Mouse (Mus musculus): ENCODE data around the gene Gm17304. TPM values are rescaled to one million over a fixed set of nuclear protein-coding genes. Genes with fewer than 3 reads are reported as not detected.

The Gm17304 gene
- total and polyA plus RNA-seq, 3 experiments, result not detected

DNA sequence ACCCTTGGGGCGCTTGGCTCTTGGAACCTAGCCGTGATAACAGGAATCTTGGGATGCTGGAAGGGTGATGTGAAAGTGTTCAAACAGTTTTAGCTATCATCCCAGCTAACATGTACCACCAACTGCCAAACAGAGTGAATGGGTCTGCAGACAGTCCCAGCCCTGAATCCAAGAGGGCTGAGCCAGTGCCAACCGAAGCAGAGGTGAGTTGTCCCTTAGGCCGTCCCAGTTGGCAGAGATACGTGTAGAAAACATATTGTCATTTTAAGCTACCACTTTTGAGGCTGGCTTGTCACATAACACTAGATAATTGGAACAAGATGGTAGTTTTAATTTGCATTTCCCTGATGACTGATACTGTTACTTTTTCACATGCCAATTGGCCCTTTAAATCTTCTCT is 18.2 kb upstream of the Gm17304 start:
- WGBS, result 88% methylated on average over 5 of the region's 5 CpGs
- Histone ChIP-seq H3K27me3 (ENCODE audit: control insufficient read depth, insufficient read depth, low read length) (no peaks in the 10 kb centered on the region), H3K79me2 (replicated peaks; ENCODE audit: control insufficient read depth, insufficient read depth, low read length) (no peaks in the 10 kb centered on the region), H3K36me3 (ENCODE audit: control insufficient read depth, insufficient read depth, low read length) (no peaks in the 10 kb centered on the region), H3K9ac (ENCODE audit: low read depth, low read length) (no peak overlapping the region), H3K27ac (no peak overlapping the region), H3K4me1 (ENCODE audit: control insufficient read depth, insufficient read depth, low read length) (no peaks in the 10 kb centered on the region), H3K4me3 (no peak overlapping the region)
- no peak for TF ChIP-seq CTCF (IDR thresholded peaks at IDR 0.05)
- no peak for TF ChIP-seq EP300 (IDR thresholded peaks at IDR 0.05; ENCODE audit: insufficient read depth, low read depth, low read length)
- no peak for TF ChIP-seq POLR2A (IDR thresholded peaks at IDR 0.05; ENCODE audit: insufficient read depth, low read depth, low read length)
- DNase-seq, result no peak
- intact Hi-C loops (cut with DNase I), result no loop called here

DNA sequence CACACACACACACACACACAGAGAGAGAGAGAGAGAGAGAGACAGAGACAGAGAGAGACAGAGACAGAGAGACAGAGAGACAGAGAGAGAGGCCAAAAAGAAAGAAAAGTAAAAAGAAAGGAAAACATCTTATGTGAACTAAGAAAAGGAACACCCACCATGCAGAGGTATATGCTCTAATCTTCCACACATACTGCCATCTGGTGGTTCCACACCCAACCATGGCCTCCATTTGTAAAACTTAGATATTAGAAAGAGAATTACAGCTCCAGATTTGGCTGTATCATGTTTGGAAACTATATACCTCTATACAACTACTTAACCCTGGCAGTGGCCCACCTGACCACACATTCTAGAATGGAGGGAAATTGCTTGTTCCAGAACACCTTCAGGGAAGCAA is 14.5 kb upstream of the Gm17304 start:
- Histone ChIP-seq H3K4me3 (no peak overlapping the region), H3K79me2 (replicated peaks; ENCODE audit: control insufficient read depth, insufficient read depth, low read length) (no peaks in the 10 kb centered on the region), H3K27me3 (ENCODE audit: control insufficient read depth, insufficient read depth, low read length) (no peaks in the 10 kb centered on the region), H3K36me3 (ENCODE audit: control insufficient read depth, insufficient read depth, low read length) (no peaks in the 10 kb centered on the region), H3K4me1 (ENCODE audit: control insufficient read depth, insufficient read depth, low read length) (no peaks in the 10 kb centered on the region), H3K9ac (ENCODE audit: low read depth, low read length) (no peak overlapping the region), H3K27ac (no peak overlapping the region)
- TF ChIP-seq POLR2A (IDR thresholded peaks at IDR 0.05; ENCODE audit: insufficient read depth, low read depth, low read length) (no peak), CTCF (IDR thresholded peaks at IDR 0.05) (peak; percentile 15; the same call in 1 of the 2 replicates), EP300 (IDR thresholded peaks at IDR 0.05; ENCODE audit: insufficient read depth, low read depth, low read length) (no peak)
- DNase-seq, result no peak
- intact Hi-C loops (cut with DNase I), result no loop called here

GRCm38 (mm10) chr5:106597472-106597871 is 11.4 kb upstream of the Gm17304 start:
- Histone ChIP-seq H3K27me3 (ENCODE audit: control insufficient read depth, insufficient read depth, low read length) (no peaks in the 10 kb centered on the region), H3K79me2 (replicated peaks; ENCODE audit: control insufficient read depth, insufficient read depth, low read length) (no peaks in the 10 kb centered on the region), H3K4me3 (no peak overlapping the region), H3K9ac (ENCODE audit: low read depth, low read length) (no peak overlapping the region), H3K4me1 (ENCODE audit: control insufficient read depth, insufficient read depth, low read length) (no peaks in the 10 kb centered on the region), H3K36me3 (ENCODE audit: control insufficient read depth, insufficient read depth, low read length) (no peaks in the 10 kb centered on the region), H3K27ac (no peak overlapping the region)
- TF ChIP-seq POLR2A (IDR thresholded peaks at IDR 0.05; ENCODE audit: insufficient read depth, low read depth, low read length), result no peak
- TF ChIP-seq EP300 (IDR thresholded peaks at IDR 0.05; ENCODE audit: insufficient read depth, low read depth, low read length), result no peak
- TF ChIP-seq CTCF (IDR thresholded peaks at IDR 0.05), result no peak
- no peak for DNase-seq
- intact Hi-C loops (cut with DNase I), result no loop called here
- WGBS, result 89% methylated on average over 2 of the region's 2 CpGs

- H3K79me2 ChIP-seq (replicated peaks; ENCODE audit: control insufficient read depth, insufficient read depth, low read length), result no peaks in the 10 kb centered on the region
- H3K27me3 ChIP-seq (ENCODE audit: control insufficient read depth, insufficient read depth, low read length), result no peaks in the 10 kb centered on the region
- no peak for DNase-seq
- no peak overlapping the region for H3K4me3 ChIP-seq
- intact Hi-C loops (cut with DNase I), result no loop called here
- TF ChIP-seq CTCF (IDR thresholded peaks at IDR 0.05) (no peak), POLR2A (IDR thresholded peaks at IDR 0.05; ENCODE audit: insufficient read depth, low read depth, low read length) (no peak), EP300 (IDR thresholded peaks at IDR 0.05; ENCODE audit: insufficient read depth, low read depth, low read length) (no peak)
- H3K36me3 ChIP-seq (ENCODE audit: control insufficient read depth, insufficient read depth, low read length), result no peaks in the 10 kb centered on the region
- no peaks in the 10 kb centered on the region for H3K4me1 ChIP-seq (ENCODE audit: control insufficient read depth, insufficient read depth, low read length)
- WGBS, result 91% methylated on average over 8 of the region's 8 CpGs
- no peak overlapping the region for H3K27ac ChIP-seq
- H3K9ac ChIP-seq (ENCODE audit: low read depth, low read length), result no peak overlapping the region
Observed at GRCm38 (mm10) chr5:106599482-106599881, 9.4 kb upstream of the Gm17304 start.

- Histone ChIP-seq H3K27ac (no peak overlapping the region), H3K9ac (ENCODE audit: low read depth, low read length) (no peak overlapping the region), H3K4me3 (no peak overlapping the region), H3K36me3 (ENCODE audit: control insufficient read depth, insufficient read depth, low read length) (no peaks in the 10 kb centered on the region), H3K4me1 (ENCODE audit: control insufficient read depth, insufficient read depth, low read length) (no peaks in the 10 kb centered on the region), H3K27me3 (ENCODE audit: control insufficient read depth, insufficient read depth, low read length) (no peaks in the 10 kb centered on the region), H3K79me2 (replicated peaks; ENCODE audit: control insufficient read depth, insufficient read depth, low read length) (no peaks in the 10 kb centered on the region)
- intact Hi-C loops (cut with DNase I), result no loop called here
- DNase-seq, result no peak
- WGBS, result 94% methylated on average over 5 of the region's 5 CpGs
- TF ChIP-seq EP300 (IDR thresholded peaks at IDR 0.05; ENCODE audit: insufficient read depth, low read depth, low read length) (no peak), CTCF (IDR thresholded peaks at IDR 0.05) (no peak), POLR2A (IDR thresholded peaks at IDR 0.05; ENCODE audit: insufficient read depth, low read depth, low read length) (no peak)
Observed at GRCm38 (mm10) chr5:106604381-106604780, 4.5 kb upstream of the Gm17304 start.

DNA sequence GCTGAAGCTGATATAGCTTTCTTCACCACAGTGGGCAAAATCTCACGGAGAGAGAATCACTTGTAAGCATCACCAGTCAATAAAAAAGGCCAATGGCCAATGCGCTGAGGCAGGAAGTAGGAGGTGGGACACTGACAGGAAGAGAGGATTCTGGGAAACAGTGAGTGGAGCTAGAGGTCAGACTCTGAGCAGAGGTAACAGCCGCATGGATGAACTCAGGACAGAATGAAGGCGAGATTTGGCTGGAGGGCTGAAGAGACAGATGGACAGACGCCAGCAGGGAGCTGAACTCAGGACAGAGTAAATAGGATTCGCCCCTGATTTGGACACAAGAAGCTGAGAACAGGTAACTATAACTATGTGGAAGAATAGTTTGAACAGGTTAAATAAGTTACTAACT is 3.8 kb upstream of the Gm17304 start:
- H3K9ac ChIP-seq (ENCODE audit: low read depth, low read length), result no peak overlapping the region
- WGBS, result 80% methylated on average over 6 of the region's 6 CpGs
- no peaks in the 10 kb centered on the region for H3K36me3 ChIP-seq (ENCODE audit: control insufficient read depth, insufficient read depth, low read length)
- H3K27ac ChIP-seq, result no peak overlapping the region
- intact Hi-C loops (cut with DNase I), result no loop called here
- no peak for DNase-seq
- H3K4me3 ChIP-seq, result no peak overlapping the region
- no peaks in the 10 kb centered on the region for H3K79me2 ChIP-seq (replicated peaks; ENCODE audit: control insufficient read depth, insufficient read depth, low read length)
- TF ChIP-seq CTCF (IDR thresholded peaks at IDR 0.05) (no peak), POLR2A (IDR thresholded peaks at IDR 0.05; ENCODE audit: insufficient read depth, low read depth, low read length) (no peak), EP300 (IDR thresholded peaks at IDR 0.05; ENCODE audit: insufficient read depth, low read depth, low read length) (no peak)
- no peaks in the 10 kb centered on the region for H3K4me1 ChIP-seq (ENCODE audit: control insufficient read depth, insufficient read depth, low read length)
- H3K27me3 ChIP-seq (ENCODE audit: control insufficient read depth, insufficient read depth, low read length), result no peaks in the 10 kb centered on the region

All from heart, adult 2 months (tissue).